Mouse (Mus musculus) embryo, embryonic 11.5 days (tissue): ENCODE data around the gene Asrgl1.

Experiments used
- DNase-seq: peaks from one replicate; pipeline ENCODE4 v3.0.0-alpha.2; 2012; ENCODE audit warnings: low read depth, low spot score

Gene Asrgl1

DNA sequence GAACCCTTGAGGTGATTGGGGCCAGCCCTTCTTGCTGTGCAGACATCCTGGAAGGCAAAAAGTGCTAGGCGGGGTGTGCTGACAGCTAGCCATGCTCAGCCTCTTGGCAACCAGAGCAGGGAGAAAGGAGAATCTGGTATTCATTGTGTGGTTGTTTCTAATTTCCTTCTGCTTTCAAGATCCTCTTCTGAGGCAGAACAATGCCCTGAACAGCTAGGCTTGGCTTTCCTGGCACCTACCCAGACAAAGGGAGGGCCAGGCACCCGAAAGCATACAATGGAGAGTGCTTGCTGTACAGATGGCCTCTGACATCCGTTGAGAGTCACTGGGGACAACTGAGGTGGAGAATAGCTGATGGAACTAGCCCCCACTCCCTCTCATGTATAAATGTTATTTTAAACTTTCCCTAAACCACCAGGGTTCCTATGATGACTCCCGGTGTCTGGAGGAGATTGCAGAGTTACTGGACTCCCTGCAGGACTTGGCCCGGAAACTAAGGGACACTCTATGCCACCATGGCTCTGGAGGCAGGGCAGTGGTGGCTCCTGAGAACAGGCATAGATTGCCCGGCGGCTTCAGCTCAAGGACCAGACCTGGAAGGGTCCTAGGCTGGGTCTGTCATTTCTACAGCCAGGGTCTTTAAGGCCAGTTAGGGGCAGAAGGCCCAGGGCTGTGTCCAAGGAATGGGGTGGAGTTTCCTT, 63.8 kb downstream of the Asrgl1 start:
- no peak for DNase-seq

DNA sequence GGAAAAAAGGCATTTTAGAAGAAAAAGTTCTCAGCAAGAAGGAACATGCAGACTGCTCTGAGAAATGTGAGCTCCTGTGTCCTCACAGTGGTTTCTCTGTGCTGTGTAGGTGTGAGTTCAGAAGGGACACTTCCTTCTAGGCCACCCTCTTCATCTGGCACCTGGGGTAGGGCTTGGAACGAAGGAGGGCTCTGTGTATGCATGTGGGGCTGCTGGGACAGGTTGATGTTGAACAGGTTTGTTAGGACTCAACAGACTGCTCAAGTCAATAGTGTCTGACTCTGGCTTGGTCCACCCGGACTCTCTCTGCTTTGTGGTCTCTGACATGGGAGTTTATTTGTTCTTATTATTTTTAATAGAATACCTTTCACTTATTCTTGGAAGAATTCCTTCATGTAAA, 65.1 kb downstream of the Asrgl1 start:
- no peak for DNase-seq

GRCm38 (mm10) chr19:9069687-9070307, 65.6 kb downstream of the Asrgl1 start:
- no peak for DNase-seq

- DNase-seq, result no peak
These were observed 68.1 kb downstream of the Asrgl1 start for GRCm38 (mm10) chr19:9067292-9067691.

- no peak for DNase-seq
These were observed 69.5 kb downstream of the Asrgl1 start for GRCm38 (mm10) chr19:9065621-9066561.

DNA sequence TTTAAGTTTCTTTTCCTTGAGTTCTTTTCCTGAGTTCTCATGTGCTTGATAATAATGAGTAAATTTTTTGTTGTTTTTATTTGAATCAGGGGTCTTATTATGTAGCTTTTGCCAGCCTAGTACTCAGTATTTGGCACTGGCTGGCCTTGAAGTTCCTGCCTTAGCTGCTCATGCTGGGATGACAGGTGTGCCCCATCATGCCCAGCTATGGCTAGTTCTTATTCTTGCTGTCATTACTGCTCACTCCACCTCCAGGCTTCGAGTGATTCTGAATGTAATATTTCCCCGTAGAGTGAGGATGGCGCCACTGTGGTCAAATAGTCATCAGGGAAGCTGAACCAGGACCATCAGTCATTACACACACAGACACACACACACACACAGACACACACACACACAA, 71.6 kb downstream of the Asrgl1 start:
- DNase-seq, result no peak

DNA sequence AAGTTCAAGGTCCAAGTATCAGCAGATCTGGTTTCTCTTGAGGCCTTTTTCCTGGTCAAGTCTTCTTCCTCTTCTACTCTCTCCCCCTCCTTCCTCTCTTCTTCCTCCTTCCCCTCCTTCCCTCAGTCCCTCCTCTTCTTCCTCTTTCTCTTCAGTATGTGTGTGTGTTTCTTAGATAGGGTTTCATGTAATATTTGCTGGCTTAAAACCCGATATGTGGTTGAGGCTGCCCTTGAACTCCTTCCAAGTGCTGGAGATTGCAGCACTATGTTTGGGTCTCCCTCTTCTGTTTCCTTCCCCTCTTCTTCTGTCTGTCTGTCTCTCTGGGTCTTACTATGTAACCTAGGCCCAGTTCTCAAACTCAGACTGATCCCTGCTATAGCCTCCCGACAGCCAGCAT, 72.6 kb downstream of the Asrgl1 start:
- DNase-seq, result no peak

DNA sequence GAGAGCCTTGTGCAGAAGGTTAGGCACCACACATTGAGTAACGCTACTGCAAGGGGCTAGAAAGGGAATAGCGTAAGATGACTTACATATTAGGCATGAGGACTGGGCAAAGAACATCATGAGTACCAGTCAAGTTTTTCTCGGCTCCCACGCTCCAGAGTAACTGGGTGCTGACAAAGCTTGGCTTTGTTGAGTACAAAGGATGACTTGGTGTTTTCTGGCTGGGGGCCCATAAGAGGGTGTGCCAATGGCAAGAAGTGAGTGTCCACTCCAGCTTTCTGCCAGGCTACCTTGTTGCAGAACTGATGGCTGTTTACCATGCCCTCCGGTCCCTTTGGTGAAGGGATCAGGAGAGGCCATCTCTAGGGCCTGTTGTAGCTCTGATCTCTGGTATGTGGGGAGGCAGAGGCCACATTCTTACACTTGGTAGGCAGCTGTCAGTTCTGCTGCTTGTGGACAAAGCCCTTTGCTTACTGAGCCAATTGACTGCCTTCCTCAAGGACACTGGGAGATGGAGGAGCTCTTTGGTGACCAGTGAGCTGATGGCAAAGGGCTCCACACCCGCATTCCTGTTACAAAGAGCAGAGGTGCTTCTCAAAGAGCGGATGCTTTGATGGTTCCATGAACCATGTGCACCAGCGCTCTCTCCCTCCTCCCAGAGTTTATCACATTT, 74.1 kb downstream of the Asrgl1 start:
- DNase-seq, result no peak

DNA sequence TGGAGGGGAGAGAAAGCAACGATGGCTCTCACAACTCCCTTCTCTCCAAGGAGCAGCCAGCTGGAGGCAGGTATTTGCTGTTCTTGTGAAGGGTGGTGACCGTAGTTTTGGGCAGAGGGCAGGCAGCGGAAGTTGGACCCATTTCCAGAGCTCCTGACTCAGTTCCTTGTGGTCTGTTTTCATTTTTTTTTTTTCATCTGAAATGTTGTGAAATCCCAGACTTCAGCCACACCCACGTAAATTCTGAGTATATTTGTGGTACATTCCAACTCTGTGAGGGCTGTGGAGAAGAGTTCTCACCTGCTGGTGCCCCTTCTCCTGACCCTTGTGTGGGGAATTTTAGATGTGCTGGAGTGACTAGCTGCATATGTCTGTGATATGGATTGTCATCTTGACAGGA, 75.3 kb downstream of the Asrgl1 start:
- no peak for DNase-seq
